Mouse (Mus musculus): ENCODE results near the gene Gnmt. TPM values are rescaled to one million over a fixed set of nuclear protein-coding genes. Genes with fewer than 3 reads are reported as not detected.
A peak's percentile ranks its signal among the peaks of the same experiment; 100 is the strongest.

The Gnmt gene
- total RNA-seq, 2 experiments from 2014 or later = 1.1 to 2.1 TPM

DNA sequence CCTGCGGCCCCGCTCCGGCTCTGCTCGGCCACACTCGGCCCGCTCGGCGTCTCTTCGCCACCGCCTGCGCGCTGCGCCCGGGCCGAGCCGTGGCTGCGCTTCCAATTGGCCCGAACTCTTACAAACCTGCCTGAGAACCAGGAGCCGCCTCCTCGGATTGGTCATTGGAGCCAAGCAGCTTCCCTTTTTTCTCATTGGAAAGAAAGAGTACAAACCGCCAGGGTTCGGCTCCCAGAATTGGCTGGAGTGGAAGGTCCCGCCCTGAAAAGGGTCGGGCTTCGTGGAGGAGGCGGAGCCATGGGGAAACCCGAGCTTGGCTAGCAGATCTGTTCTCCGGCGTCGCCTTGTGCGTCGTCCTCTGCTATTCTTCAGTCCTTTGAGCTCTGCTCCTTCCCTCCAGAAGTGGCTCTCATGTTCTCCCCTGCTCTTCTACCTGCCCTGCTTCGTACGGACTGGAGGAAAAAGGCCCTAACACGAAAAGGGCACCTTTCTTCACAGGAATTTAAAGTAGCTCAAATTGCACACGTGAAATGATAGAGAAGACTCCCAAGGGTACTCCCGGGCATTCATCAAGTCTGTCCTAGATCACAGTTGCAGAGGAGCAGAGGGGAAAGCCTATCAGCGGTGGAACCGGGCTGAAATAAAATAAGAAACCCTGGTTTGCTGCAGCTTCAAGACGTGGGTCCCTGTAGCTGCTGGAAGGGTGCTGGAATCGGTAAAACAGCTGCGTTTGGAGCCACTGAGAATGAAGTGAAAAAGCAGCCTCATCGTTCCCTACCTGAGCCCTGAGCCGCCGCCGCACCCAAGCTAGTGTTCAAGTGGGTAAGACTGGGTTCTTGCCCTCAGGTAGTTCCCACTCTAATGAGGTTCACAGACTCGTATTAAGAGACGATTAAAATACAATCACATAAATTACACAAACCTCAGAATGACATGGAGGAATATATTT is 23.8 kb downstream of the Gnmt start, which contains the start of gene Ppp2r5d:
Gene Ppp2r5d (minus strand): TSS at position 225 of the 949 bp plus-strand sequence.
- intact Hi-C loops (cut with DNase I) = no loop called here
- peak; percentile 96 to 97 for DNase-seq

DNA sequence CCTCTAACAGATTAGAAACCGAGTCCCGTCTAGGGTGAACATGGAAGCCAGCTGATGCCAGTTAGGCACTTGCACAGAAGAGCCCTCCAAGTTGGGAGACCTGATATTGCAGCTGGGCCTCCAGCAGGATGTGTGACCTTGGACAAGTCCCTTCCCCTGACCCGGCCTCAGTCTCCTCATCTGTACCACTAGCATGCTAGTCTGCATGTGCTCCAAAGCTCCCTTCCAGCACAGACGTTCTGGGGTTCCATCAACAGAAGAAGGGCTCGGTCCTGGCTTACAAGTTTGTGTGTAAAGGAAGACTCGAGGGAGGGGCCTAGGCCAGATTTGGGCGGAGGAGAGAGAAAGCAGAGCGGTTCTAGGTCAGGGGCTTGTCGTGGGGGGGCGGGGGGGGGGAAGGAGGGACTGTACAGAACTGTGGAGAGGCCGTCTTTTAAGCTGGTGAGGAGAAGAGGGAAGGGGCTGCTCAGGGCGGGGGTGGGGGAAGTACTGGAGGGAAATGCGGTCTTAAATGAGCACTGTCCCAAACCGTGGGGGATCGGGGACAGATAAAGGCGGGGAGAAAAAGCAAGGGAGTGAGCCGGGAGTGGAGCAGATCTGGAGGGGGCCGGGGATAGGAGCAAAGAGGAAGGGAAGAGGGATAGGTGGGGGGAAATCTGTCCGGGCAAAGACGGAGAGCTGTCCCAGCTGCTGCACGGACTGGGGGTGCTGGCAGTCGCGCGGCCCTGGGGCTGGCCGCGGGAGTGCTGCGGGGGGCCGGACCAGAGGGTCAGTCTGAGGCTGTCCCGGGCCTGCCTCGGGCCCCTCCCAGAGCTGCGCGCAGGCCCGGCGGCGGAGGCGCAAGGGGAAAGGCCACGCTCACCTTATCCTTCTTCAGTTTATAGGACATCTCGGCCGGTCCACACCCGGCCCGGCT is 24.7 kb downstream of the Gnmt start:
- intact Hi-C loops (cut with DNase I) = loop anchor here (2.0 kb wide), 1 partner anchor 17 kb away; no protein-coding TSS in a partner anchor
- no peak for DNase-seq

DNA sequence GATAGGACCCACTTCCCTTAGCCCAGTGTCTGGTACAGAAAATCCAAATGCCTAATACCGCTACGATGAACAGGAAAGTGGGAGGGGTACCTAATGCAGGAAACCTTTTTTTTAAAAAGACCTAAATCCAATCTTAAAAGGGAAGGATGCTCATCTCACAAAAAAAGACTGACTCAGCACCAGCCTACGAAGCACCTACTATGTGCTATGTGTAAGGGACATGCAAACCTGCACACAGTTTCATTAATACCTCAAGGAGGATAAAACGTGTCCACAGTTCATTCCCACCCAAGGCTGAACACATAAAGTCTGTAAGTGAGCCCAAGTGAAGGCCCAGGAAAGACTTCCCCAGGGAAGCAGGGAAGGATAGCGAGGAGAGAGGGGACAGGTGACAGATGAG is 26.5 kb downstream of the Gnmt start:
- no peak for DNase-seq
- intact Hi-C loops (cut with DNase I) = loop anchor here (2.0 kb wide), 1 partner anchor 16 kb away; no protein-coding TSS in a partner anchor

DNA sequence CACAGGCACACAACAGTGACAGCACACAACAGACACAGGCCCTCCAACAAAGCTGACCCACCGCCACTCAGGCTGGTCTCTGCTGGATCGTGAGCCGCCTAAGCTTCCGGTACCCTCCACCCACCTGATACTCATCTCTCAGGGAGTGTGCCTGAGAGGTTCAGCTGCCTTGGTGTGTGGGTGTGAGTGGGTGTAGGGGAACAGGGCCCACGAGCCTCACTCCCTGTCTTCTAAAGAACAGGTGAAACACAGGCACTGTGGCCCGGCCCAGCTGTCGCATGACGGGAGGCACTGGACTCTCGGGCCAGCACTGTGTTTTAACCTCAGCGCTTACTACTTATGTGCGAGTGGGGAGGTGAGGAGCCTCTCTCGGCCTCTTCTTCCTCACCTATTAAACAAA is 26.9 kb downstream of the Gnmt start:
- DNase-seq = no peak
- intact Hi-C loops (cut with DNase I) = loop anchor here (2.0 kb wide), 1 partner anchor 15 kb away; no protein-coding TSS in a partner anchor

DNA sequence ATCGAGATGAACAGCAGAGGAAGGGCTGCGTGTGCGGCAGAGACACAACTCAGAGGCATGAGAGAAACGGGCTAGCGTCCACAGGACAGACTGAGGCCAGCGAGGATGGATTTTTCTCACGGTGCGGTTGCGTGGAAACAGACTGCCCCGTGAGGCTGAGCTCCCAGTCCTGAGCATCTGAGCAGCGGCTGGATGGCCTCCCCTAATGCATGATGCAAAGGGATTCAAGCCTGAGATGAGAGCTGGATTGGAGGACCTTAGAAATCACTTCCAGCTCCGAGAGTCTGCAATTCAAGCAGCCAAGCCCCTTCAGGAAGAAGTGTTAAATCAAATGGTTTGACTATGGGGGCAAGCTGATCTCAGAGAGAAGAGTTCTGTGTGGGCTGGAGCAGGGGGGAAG is 27.5 kb downstream of the Gnmt start:
- intact Hi-C loops (cut with DNase I) = no loop called here
- no peak for DNase-seq

DNA sequence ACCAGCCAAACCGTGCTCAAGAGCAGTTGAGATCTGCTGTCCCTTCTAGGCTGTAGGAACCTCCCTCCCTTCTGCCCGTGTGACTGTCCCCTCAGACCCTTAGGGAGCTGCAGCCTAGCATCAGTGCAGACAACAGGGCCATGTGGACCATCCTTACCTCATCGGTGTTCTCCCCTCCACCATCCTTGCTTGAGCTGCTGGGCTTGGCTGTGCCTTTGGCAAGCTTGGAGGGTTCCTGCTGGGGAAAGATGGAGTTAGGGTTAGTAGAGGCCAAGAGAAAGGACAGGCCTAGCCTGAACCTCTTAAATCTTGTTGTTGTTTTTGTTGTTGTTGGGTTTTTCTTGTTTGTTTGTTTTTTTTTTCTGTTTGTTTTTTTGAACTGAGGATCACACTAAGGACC is 29.1 kb downstream of the Gnmt start:
- intact Hi-C loops (cut with DNase I) = no loop called here
- no peak for DNase-seq

DNA sequence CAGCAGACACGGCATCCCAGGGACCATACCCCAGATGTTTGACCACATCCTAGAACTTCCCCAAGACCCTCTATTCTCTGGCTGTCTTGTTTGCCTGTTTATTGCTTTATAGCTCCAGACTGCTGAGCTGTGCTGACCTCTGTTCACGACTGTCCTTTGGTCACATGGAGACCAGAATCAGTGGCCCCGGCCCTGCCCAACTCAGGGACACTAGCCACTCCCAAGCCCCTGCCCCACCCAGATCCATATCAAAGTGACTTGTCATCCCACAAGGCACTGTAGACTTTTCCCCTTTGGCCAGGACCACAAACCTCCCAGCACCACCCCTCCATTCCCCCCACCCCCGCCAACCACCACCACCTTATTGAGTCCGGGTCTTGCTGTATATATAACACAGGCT is 29.7 kb downstream of the Gnmt start:
- DNase-seq = no peak
- intact Hi-C loops (cut with DNase I) = no loop called here

DNA sequence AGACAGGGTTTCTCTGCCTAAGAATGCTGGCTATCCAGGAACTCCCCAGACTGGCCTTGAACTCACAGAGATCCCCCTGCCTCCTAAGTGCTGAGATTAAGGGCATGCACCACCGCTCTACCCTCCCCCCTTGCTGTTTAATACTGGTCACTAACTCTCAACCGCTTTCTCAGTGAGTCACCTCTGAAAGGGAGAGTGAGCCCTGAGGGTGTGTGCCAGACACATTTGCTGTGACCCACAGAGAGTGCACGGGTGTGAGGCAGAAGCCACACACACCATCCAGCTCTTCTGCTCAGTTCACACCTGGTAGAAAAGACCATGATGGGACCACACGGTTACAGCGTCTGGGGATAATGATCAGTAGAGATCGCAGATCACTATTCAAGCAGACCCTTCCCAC is 30.5 kb downstream of the Gnmt start:
- intact Hi-C loops (cut with DNase I) = no loop called here
- no peak for DNase-seq

DNA sequence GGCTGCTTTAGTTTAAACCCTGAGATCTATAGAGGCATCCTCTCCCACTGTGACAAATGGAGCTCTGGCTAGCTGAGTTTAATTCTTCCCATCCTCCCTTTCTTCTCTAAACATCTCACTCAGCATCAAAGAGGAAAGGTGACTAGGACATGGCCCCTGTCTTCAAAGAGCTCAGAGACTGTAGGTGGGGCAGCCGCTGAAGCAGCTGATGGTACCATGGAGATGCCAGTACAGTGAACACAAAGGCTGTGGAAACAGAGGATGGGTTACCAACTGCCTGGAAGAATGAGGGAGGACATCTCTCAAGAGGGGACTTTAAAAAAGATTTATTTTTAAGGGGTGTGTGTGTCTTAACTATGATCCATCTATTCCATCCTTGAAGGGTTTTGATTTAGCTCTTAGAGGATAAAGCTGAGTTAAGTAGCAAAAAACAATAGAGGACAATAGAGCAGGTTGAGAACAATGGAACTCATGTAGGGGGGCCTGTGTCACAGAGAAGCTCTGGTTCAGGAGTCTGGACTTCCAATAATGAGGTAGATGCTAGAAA is 34.4 kb downstream of the Gnmt start:
- intact Hi-C loops (cut with DNase I) = no loop called here
- DNase-seq = no peak

DNA sequence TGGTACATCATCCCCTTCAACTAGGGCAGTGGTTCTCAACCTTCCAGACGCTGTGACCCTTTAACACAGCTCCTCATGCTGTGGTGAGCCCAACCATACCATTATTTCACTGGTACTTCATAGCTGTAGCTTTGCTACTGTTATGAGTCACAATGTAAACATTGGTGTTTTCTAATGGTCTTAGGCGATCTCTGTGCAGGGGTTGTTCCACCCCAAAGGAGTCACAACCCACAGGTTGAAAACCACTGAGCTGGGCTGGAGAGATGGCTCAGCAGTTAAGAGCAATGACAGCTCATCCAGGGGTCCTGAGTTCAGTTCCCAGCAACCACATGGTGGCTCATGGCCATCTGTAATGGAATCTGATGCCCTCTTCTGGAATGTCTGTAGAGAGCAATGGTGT is 37.6 kb downstream of the Gnmt start:
- intact Hi-C loops (cut with DNase I) = no loop called here

DNA sequence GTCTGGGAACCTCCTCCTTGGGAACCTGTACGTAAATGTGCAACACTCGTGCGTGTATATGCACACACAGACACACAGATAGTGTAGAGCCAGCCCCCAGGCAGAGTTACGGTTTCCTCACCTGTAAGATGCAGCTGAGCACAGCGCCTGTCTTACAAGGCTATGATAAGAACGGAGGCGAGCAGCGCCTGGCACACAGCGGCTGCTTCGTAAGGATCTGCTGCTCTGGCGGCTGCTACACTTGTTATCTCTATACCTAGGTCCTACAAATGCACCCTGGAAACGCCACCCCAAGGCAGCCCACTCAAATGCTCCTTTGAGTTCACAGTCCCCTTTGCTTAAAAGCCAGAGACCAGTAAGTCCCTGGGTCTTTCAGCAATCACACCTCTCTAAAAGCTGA is 38.3 kb downstream of the Gnmt start:
- no peak for DNase-seq
- intact Hi-C loops (cut with DNase I) = no loop called here

More for the DNA sequence above, 37.6 kb downstream of the Gnmt start:
- DNase-seq = no peak

DNA sequence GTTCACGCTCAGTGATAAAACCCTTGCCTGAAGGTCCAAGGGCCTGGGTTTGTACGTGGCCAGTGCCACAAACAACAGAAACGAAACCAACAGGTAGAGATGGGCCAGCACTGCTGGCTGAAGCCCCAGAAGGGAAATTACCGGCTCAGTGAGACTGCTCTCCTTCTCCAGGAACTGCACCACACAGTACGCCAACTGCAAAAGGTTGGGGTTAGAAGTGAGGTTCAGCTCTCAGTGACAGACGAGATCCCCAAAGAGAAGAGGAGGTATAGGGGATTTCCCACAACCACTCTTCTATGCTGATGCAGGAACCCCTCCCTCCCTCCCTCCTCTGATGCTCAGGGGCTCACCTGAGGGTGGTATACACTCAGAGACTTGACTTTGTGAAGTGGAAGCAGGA is 43.1 kb downstream of the Gnmt start:
- intact Hi-C loops (cut with DNase I) = loop anchor here (2.0 kb wide), 1 partner anchor 17 kb away; no protein-coding TSS in a partner anchor
- no peak for DNase-seq

DNA sequence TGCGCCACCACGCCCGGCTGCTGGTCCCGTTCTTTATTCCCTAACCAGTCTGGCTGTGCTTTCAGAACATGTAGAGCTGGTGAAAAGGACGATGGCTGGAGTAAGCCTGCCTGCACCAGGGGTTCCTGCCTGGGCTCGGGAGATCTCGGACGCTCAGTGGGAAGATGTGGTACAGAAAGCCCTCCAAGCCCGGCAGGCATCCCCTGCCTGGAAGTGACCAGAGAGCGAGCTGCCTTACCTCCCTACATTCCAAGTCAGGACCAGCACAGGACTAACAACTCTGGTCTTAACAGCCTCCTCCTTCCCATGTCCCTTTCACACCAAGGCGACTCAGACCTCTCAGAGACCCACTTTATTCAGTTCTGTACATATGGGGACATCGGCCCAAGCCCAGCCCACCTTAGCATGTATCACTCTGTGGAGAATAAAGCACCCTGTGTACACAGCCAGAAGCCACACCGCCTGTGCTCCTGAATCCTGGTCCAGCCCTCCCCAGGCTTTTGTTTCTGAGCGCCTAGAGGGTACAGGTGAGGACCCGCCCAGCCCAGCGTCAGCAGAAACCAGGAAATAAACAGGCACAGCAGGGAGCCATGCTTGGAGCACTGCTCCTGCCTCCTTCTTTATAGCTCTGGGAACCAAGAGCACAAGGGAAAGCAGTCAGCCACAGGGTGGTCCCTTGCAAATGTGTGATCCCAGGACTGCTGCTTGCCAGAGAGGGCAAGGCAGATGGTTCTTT is 46.1 kb downstream of the Gnmt start:
- intact Hi-C loops (cut with DNase I) = no loop called here
- DNase-seq = no peak

DNA sequence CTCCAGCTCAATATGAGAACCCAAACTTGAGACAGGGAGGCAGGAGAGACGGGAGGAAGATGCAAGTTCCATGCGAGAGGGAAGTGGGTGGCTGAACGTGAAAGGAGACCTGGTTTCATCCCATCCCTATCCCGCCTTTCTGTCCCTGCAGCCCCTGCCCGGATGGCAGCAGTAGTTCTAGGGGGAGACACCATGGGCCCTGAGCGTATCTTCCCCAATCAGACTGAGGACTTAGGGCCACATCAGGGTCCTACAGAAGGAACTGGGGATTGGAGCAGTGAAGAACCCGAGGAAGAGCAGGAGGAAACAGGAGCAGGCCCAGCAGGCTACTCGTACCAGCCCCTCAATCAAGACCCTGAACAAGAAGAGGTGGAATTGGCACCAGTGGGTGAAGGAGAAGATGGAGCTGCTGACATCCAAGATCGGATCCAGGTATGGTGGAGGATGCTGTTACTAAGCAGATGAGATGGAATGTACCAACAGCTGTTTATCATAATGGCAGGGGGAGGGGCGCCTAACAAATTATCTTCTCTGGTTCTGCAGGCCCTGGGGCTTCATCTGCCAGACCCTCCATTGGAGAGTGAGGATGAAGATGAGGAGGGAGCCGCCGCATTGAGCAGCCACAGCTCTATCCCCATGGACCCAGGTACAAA is 47.4 kb downstream of the Gnmt start:
- DNase-seq = no peak
- intact Hi-C loops (cut with DNase I) = no loop called here

DNA sequence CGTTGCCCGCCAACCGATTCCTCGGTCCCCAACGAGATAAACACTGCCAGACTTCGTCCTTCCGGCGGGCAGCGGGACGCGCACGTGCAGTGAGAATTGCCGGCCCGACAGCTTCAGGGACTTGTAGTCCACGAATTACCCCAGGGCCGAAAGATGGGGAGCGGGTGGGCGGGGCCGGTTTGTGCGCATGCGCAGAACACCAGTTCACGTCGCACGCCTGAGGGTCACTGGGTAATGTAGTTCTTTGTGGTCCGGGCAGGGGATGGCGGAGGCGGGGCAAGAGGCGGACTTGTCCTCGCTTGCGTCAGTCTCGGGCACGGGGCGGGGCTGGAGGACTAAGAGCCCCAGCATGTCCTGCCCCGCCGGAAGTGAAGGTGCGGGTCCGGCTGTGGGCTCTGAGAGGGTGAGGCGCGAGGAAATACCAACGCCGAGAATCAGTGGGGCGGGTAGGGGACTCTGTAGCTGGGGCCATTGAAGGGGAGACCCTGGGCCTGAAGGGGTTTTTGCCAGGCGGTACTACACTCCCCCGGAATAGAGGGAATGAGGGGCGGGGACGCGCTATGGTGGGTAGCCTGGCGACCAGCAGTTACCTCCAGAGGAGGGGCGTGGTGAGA is 48.1 kb downstream of the Gnmt start, which contains the start of gene Klhdc3:
Gene Klhdc3 (minus strand): TSS at position 155 of the 614 bp plus-strand sequence.
- peak; percentile 92 to 98 for DNase-seq
- intact Hi-C loops (cut with DNase I) = loop anchor here (1.0 kb wide), 1 partner anchor 18 kb away; no protein-coding TSS in a partner anchor

DNA sequence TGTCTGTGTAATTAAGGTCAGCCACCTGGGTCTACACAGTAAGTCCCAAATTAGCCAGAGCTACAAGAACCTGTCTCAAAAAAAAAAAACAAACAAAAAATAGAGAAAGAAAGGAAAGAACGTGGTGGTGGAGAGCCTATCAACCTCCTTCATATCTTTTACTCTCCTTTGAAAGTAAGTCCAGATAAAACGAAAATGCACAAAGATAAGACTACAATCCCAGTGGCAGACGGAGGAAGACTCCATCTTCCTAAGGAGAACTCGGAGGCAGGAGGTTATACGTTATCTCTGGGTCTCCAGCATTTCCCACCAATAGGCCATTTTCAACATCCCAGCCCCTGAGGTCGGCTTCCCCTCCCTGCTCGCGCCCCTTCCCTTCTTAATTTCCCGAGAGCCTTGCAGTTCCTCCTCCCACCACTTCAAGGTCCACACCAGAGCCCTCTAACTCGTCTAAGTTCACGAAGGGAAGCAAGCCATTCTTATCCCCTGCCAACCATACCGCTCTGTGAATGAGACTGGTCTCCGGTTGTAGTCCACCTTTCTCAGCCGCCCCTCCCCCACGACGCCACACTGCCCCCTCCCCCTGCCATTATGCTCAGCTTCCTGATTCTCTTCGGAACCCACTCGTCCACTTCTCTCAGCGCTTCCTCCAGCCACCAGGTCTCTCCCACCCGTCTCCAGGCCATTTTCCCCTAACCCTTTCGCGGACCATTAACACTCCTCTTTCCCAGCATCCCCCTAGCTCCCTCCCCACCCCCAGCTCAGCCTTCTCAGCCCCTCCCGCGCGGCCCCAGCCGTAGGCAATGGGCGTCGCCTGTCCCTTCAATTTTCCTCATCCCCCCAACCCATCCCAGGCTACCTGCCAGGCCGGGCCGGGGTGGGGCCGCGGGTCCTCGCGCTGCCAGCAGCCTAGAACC is 48.9 kb downstream of the Gnmt start:
- DNase-seq = no peak
- intact Hi-C loops (cut with DNase I) = loop anchor here (1.0 to 5.0 kb wide), 2 partner anchors 17 to 32 kb away; partner anchors contain the start of gene Pex6

DNA sequence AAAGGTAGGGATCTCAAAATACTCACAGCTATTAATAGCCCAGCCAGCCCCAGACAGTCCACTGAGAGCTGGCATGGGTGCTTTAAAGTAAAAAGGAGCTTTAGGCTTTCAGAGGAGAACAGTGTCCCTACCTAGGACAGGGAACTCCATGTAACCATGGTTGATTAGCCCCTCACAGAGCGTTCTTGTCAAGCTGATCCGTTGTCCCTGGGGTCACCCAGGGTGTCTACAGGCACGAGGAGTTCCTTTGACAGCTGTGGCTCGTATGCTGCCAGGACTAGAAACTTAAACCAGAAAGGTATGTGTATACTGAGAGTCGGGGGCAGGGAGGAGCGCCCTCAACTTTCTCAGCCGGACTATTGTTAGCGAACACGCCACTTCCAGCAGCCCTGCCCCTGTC is 50.1 kb downstream of the Gnmt start:
- no peak for DNase-seq
- intact Hi-C loops (cut with DNase I) = loop anchor here (5.0 kb wide), 1 partner anchor 33 kb away; the partner anchor contains the start of gene Pex6

DNA sequence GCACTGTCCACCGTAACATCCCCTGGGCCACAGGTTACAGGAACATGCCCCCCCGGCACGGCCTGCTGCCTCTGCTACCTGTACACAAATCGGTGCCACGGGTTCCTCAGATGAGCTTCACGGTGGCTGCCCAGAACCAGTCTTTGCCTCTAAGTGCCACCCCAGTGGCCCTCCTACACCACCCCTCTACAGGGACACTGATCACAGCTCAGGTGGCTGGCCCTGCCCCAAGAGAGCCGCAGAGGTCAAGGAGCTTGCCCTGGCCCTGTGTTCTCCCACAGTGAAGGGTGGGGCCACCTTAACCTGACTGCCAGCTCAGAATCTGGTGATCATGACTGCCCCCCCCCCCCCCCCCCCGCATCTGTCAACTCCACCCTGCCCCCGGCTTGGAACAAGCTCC is 50.6 kb downstream of the Gnmt start, which contains the start of gene Mea1:
Gene Mea1 (plus strand): TSS at position 378 of the 400 bp plus-strand sequence.
- peak; percentile 47 to 51 for DNase-seq
- intact Hi-C loops (cut with DNase I) = loop anchor here (5.0 kb wide), 1 partner anchor 34 kb away; the partner anchor contains the start of gene Pex6

Data from gastrocnemius, postnatal 36 days (tissue).